Mouse (Mus musculus) lung, postnatal 25 days (tissue): ENCODE data around the gene Tsacc.
A peak's percentile ranks its signal among the peaks of the same experiment; 100 is the strongest.
"Not testable (repeated sequence)": the region's sequence is repeated elsewhere in the genome, so short reads cannot be mapped to it uniquely, and the experiment has no call there.

Source experiments
- DNase-seq: peaks from one replicate; pipeline ENCODE4 v3.0.0; 2022; ENCODE audit warnings: low spot score

Tsacc gene

DNA sequence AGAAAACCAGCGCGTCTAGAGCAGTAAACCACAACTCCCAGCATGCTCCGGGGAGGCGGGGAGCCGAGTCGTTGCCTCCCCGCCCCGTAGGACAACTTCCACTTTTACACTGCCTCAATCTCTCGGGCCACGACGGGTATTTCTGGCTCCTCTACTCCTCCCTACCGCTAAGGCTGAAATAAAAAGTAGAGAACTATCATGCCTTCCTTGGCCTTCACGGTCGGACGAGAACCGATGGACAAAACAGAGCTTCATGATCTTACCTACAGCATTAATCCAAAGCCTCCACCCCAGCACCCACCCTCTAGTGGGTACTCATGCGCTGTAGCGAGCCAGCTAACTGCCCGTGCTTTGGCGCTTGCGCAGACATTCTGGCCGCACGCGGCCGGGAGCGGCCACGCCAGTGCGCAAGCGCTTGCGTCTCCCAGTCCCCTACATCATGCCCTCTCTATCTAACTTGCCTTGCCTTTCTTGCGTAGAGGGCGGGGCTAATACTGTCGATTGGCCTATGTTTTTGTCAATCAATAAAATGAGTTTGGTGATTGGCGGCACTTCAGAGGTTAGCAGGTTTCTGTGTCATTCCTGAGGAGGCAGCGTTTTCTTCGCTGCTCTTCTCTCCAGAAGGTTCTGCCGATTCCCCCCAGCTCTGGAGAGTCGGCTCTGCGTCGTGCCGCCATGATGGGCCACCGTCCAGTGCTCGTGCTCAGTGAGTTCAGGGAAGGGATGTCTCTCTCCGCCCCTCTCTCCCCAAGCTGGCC lies at the start of gene Tsacc, which contains the start of gene Cct3:
Gene Tsacc, minus strand, starts transcription at position 439 of the 758 bp plus-strand sequence.
Gene Cct3, plus strand, starts transcription at position 556 of the 758 bp plus-strand sequence.
- peak; percentile 98 for DNase-seq

DNA sequence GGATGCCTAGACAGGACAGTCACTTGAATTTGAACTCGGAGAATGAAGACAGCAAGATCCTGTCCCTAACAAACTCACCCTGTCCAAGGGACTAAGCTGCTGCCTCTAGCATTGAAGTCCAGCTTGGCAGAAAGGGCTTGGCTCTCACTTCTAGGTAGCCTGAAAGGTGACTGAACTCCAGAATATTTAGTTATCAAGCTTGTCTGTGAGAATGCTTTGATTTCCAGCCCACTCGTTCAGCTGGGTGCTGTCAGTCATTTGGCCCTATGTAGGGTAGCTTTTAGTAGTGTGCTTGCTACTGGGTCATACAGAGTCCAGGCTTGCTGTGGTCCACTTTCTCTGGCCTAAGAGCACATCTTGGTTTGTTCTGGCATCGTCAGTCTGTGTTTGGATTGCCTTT lies 42.2 kb upstream of the Tsacc start:
- DNase-seq = no peak

DNA sequence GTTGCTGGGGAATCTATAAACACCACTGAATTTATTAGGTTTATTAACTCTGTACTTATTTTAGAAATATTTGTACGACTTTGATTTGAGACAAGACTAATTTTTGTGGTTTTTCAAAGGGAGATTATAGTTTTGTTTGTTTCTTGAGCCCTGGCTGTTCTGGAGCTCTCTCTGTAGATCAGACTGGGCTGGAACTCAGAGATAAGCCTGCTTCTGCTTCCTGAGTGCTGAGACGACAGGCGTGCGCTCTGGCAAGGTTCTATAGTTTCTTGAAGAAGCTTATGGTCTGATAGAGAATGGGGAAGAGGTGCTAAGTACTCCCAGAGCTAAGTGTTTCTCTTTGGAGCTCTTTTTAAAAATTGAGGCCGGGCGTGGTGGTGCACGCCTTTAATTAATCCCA lies 41.5 kb upstream of the Tsacc start:
- DNase-seq = no peak

DNA sequence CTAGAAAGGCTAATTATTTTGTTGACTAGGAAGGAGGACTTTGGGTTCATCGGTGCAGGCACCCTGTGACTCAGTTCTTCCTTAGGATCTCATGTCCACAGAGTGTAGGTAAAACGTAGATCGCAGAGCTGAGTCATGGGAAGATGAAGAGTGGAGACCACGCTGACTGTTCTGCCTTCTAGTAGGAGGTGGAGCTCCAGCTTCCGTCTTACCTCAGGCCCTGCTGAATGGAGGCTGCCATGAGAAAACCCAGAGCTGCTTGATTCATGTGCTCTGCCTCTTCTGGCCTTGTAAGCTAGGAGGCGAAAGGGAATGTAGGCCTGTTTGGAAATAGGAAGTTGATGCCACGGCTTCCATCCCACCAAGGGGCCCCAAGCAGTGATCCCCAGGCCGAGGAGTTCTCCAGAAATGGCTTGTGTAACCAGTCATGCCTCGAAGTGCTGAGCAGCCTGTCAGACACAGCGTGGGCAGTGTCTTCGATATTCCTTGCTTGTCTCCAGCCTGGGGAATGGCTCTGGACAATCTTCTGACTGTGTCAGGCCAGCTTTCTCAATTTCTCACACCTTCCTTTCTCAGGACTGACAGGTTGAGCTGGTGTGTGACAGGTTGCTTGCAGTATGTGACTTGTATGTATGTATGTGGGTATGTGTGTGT lies 40.7 kb upstream of the Tsacc start:
- no peak for DNase-seq

DNA sequence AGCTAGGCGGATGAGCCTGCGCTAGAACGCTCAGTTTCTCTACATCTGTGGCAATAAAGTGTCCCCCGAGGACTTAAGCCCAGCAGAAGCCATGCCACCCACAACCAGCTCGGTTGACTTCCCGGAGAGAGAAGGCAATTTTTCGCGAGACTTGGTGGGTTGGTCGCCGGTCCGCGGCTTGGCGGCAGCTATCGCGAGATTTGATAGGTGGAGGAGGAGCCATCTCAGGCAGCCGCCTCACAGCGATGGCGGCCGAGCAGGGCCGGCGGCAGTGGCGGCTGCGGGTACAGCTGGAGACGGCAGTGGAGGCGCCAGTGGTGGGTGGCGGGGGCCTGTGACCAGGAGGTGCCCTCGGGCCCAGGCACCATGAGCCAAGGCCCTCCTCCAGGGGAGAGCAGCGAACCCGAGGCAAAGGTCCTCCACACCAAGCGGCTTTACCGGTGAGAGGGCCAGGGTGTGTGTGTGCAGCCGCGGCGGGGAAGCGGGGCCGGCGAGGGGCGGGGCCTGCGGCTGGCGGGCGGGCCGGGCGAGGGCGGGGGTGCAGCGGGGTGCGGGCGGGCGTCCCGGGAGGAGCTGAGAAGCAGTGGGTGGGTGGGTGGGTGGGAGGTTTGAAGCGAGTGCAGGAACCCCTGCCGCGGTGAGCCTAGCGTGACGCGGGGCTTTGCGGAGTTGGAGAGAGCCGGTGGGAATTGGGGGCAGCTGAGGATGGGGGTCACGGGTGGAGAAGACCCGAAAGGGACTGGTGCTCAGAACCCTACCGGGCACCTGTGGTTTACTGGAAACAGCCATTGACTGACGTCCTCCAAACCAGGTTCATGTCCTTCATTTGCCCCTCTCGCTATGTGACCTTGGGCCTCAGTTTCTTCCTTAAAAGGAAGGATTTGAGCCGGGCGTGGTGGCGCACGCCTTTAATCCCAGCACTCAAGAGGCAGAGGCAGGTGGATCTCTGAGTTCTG lies 39.5 kb upstream of the Tsacc start, which contains the start of the genes Tmem79 and Smg5:
Gene Tmem79, minus strand, starts transcription at position 91 of the 956 bp plus-strand sequence.
Gene Smg5, plus strand, starts transcription at position 203 of the 956 bp plus-strand sequence.
- DNase-seq = peak; percentile 98

DNA sequence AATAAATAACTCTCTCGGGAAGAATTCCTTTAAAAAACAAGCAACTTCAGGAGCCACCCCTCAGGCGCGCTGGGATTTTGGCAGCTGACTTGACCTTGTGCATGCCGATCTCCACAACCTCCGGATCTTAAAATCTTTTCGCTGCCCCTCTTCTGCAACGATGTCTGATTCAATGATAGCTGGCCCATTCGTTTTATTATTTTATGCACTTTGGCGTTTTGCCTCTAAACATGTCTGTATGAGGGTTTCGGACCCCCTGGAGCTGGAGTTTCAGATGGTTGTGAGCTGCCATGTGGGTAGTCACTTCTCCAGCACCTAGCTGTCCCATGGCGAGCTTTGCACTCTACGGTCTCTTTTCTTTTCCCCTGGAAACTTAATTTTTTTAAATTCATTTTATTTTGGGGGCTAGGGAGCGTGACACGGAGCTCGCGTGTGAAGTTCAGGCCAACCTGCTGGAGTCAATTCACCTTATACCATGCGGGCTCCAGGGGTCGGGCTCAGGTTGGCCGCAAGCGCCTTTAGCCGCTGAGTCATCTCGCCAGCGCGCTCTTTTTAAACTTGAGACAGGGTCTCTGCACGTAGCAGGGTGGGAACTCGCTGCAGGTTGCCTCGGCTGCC lies 38.7 kb upstream of the Tsacc start:
- no peak for DNase-seq

DNA sequence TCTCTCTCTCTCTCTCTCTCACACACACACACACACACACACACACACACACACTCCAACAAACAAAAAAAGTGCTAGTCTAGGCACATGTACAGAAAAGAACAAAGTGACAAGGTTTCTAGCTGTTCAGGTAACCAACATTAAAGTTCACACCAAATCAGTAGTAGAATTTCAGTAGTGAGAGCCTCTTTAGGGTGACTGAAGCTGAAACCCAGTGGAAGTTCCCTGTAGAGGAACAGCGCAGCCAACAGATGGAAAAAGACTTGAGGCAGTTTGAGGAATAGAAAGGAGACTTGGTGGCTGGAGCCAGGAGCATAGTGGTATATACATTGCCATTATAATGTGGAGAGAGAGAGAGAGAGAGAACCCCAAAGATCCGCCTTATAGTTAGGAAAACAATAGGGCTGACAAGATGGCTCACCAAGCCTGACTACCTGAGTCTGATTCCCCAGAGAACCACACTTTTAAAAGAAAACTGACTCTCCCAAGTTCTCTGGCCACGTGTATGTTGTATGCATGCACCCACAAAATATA lies 38.2 kb upstream of the Tsacc start:
- DNase-seq = no peak

DNA sequence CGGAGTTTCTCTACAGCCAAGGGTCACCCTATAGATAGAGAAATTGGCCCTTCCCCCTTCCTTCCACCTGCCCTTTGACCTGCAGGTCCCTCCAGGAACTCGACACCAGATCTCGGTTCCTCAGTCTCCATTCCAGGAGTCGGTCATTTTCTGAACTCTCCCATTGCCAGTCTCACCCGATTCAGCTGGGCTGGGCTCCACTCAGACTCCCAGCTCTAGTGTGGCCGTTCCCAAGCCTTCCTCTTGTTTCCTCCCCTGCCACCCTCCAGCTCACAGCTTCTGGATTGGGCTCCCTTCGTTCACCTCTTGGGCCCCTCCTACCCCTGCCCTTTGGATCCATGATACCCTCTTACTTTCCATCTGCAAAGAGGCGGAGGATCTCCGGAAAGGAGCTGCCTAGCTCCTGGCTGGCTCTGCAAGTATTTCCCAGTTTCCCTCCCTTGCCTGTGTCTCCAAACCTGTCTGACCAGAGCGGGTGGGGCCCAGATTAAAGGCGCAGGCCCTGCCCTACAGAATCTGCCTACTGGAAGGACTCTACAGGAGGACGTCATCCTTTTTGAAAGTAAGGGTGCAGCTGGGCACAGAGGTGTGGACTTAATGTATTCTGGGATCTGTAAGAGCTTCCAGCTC lies 37.3 kb upstream of the Tsacc start:
- peak; percentile 52 for DNase-seq

DNA sequence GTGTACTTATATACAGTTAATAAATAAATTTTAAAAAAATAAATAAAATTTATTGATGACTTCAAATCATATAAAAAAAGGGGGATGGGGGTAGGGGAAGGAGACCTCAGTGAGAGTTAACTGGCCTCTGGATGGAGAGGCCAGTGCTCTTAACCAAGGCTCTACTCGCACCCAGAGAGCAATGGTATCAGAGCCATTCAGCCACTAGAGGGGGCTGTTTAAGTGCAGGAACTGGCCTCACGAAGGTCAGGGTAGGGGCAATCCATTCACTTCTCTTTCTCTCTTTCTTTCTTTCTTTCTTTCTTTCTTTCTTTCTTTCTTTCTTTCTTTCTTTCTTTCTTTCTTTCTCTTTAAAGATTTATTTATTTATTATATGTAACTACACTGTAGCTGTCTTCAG lies 34.5 kb upstream of the Tsacc start:
- peak; percentile 56 for DNase-seq

DNA sequence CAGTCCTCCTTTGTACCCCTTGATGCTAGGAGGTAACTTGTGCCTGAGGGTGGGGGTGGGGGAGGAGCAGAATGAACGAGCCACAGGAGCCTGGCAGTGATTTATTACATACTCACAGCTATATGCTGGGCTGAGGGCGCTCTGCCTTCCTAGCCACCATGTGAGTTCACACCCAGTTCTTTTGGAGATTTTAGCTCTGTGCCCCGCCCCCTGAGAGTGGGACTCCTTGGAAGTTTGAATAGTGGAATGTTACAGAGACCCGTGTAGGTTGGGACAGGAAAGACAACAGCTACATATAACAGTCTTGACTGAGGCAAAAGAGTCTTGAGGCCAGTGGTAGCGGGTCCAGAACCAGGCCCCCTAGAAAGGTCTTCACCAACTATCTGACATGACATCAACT lies 32.2 kb upstream of the Tsacc start:
- DNase-seq = no peak

DNA sequence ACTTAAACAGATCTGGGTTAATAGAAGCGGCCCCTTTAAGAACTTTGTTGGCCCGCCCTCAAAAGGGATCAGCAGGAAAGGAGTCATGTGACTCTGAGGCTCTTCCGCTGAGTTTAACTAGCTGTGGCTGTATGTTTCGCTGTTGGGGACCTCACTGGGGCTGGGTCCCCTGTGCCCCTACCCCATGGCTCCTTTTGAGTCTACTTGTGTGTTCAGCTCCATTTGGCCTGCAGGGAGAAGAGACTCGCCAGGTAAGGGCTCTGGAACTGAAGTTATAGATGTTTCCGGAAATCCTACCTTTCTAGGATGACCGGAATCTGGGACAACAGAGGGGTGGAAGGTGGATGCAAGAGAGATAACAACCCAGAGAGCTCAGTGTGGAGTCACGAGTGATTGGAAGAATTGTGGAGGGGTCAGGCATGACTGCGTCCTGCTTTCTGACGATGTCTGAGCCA lies 28.2 kb upstream of the Tsacc start, which contains the start of gene Glmp:
Gene Glmp, plus strand, starts transcription at position 73 of the 455 bp plus-strand sequence.
- peak; percentile 66 for DNase-seq

DNA sequence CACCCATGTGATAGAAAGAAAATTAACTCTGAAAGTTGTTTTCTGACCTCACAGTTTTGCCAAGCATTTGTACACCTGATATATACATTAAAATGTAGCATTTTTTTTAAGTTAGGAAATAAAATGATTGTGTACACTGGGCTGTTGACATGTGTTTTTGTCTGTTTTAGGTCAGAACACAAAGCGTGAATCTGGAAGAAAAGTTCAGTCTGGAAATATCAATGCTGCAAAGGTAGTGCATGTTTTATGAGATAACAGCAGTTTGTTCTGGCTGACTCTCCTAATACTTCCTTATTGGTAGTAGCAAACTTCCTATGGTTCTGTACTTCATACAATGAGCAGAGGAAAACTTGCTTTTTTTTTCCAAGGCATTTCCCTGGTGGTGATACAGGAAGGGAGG lies 2.4 kb upstream of the Tsacc start:
- no peak for DNase-seq

DNA sequence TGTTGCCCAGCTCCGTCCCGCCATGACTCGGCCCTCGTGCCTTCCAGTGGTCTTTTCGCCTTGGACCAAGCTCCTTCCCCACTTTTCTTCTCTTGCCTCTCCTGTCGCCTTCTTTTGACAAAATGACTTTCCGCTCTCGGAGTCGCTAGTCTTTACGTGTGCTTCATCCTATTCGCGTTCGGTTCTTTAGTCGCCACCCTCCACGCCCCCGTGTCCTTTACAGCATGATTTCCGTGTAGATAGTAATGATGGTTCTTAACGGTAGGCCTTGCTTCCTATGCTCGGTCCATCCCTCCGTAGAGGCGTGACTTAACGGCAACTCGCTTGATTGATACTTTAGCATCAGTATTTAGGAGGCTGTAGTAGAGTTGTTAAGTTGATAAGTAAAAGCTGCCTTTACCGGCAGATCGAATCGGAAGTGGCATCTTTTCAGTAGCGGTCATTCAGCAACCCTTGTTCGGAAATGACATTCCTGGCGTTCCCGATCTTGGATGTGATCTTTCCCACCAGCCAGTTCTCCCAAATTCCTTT lies 587 bp upstream of the Tsacc start:
- no peak for DNase-seq

DNA sequence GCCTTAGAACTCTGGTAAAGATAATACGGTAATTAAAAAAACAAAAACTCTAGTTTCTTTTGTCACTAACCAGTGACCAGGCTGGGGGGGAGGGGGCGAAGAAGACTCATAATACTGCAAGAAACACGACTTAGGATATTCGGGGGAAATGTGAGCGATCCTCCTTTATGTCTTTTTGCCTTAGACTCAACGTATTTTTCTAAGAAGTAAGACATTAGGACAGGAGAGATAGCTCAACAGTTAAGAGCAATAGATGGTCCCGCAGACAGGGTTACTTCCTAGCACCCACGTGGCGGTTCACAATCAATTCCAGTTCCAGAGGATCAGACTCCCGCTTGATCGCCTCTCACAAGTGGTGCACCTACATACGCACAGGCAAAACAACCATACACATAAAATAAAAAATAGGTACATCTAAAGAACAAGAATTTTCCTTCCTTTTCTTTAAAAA lies 664 bp downstream of the Tsacc start:
- no peak for DNase-seq

DNA sequence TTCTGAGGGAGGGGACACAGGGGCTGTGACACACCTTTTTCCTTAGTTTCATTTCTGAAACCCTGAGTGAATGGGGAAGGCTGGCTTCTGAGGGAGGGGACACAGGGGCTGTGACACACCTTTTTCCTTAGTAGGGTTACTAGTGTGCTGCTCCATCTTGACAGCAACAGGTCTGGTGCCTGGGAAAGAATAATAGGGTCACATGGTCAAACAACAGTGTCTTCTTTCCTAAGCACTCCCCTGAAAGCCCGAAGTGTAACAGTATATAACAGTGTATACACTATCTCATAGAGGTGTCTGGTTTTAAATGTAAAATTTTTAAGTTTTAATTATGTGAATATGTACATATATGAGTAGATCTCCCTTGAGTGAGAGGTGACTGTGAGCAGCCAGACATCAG lies 1.5 kb downstream of the Tsacc start:
- not testable (repeated sequence) for DNase-seq

DNA sequence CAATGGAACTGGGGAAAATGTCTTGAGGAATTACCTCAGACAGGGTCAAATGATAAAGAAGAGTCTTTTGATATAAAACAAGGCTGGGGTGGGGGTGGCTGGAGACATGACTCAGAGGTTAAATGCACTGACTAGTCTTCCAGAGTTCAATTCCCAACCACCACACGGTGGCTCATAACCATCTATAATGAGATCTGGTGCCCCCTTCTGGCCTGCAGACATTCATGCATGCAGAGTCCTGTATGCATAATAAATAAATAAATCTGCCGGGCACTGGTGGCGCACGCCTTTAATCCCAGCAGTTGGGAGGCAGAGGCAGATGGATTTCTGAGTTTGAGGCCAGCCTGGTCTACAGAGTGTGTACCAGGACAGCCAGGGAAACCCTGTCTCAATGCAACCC lies 4.8 kb downstream of the Tsacc start:
- peak; percentile 38 for DNase-seq

DNA sequence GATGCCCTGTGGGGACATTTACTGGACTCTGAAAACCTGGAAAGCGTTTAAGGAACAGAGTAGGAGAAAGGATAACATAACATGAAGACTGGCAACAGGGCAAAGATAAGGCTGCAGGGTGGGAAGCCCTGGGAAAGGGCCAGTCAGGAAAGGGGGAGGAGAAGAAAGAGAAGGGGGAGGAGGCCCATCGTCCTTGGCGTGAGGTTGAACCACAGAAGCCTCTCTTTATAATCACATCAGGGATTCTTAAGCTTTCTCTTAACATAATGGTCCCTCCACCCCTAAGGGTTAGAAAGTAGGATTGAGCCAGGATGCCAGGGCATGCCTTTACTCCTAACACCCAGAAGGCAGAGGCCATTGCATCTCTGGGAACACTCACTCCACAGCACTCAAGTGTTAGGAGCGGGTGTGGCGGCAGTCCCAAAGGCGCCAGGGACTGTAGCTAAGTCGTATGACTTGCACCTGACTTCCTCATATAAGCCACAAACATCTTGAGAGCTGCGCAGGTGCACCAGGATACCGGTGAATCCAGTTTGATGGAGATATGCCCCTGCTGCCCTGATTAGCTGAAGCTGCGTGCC lies 8.6 kb downstream of the Tsacc start:
- peak; percentile 69 for DNase-seq

DNA sequence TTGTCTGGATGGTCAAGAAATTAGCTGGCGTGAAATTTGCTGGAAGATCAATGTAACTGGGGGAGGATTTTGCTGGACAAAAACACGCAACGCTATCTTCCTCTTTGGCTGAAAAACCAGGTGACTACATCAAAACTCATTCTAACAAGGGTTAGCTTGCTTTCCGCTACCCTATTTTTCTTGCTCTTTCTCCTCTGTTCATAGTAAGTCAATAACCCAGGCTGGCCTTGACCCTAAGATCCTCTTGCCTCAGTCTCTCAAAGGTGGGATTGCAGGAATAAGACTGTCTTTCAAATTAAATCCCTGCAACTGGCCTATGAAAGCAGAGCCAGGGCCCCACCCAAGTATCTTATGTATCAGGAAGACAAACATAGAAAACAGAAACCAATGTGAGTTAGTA lies 9.7 kb downstream of the Tsacc start, which contains the start of gene Gm38392:
Gene Gm38392, minus strand, starts transcription at position 101 of the 400 bp plus-strand sequence.
- no peak for DNase-seq

DNA sequence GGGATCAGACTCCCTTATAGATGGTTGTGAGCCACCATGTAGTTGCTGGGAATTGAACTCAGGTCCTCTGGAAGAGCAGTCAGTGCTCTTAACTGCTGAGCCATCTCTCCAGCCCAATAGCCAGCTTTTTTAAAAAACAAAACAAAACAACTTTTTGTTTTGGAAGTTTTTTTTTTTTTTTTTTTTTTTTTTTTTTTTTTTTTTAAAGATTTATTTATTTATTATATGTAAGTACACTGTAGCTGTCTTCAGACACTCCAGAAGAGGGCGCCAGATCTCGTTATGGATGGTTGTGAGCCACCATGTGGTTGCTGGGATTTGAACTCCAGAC lies 11.3 kb downstream of the Tsacc start:
- DNase-seq = not testable (repeated sequence)
